Mouse (Mus musculus): ENCODE results near the gene Ube3a. TPM values are rescaled to one million over a fixed set of nuclear protein-coding genes. Genes with fewer than 3 reads are reported as not detected.

Ube3a gene
- polyA plus RNA-seq, 1 experiment: 114 TPM

DNA sequence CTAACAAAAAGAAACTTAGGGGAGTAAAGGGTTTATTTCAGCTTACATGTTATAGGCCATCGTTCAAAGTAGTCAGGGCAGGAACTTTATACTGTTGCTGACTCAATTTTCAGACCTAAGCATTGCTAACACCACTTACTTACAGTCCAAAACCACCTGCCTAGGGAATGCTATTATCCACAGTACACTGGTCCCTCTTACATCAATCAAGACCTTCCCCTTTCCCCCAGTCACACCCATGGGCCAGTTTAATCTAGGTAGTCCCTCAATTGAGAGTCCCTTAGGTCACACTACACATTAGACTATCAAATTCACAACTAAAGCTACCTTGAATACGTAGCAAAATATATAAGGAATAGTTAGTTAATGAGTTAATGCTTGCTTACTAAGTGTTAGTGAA, 24.8 kb downstream of the Ube3a start:
- no peaks in the 10 kb centered on the region for H3K4me1 ChIP-seq (ENCODE audit: control insufficient read depth, insufficient read depth, low read length)
- H3K36me3 ChIP-seq (ENCODE audit: control insufficient read depth, insufficient read depth, low read length, poor library complexity, severe bottlenecking): peaks cover 2% of the 10 kb centered on the region; the same call in 1 of the 2 replicates
- H3K27me3 ChIP-seq (ENCODE audit: control insufficient read depth, insufficient read depth, low read length, poor library complexity, severe bottlenecking): no peaks in the 10 kb centered on the region
- H3K9me3 ChIP-seq (replicated peaks; ENCODE audit: control insufficient read depth, insufficient read depth, low read length, poor library complexity, severe bottlenecking): no peaks in the 10 kb centered on the region
- no peak overlapping the region for H3K4me3 ChIP-seq (ENCODE audit: low read depth, low read length)
- no peak for TF ChIP-seq POLR2A (IDR thresholded peaks at IDR 0.05; ENCODE audit: insufficient read depth, low read length)
- no peak for TF ChIP-seq EP300 (IDR thresholded peaks at IDR 0.05; ENCODE audit: insufficient read depth, low read depth, low read length)
- TF ChIP-seq CTCF (IDR thresholded peaks at IDR 0.05; ENCODE audit: low read depth, low read length): no peak
- no peak overlapping the region for H3K9ac ChIP-seq (ENCODE audit: low read depth, poor library complexity, severe bottlenecking)
- no peak overlapping the region for H3K27ac ChIP-seq (ENCODE audit: insufficient read depth, low read length)

DNA sequence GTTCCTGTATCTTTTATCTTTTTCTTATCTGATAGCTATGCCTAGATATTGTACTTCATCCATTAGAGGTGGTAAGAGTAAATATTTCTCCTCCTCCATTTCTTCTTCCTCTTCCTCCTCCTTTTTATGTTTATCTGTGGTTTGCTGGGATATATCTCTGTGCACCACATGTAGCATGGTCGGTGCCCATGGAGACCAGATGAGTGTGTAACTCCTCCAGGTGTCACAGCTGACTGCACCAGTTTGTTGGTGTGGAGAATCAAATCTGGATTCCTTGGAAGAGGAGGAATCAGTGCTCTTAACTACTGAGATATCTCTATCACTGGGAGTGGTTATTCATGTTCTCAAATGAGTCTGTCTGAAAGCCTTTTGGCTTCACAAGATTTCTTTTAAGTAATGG, 37.0 kb downstream of the Ube3a start:
- no peak overlapping the region for H3K9ac ChIP-seq (ENCODE audit: low read depth, poor library complexity, severe bottlenecking)
- H3K4me3 ChIP-seq (ENCODE audit: low read depth, low read length): no peak overlapping the region
- H3K4me1 ChIP-seq (ENCODE audit: control insufficient read depth, insufficient read depth, low read length): no peaks in the 10 kb centered on the region
- H3K36me3 ChIP-seq (ENCODE audit: control insufficient read depth, insufficient read depth, low read length, poor library complexity, severe bottlenecking): no peaks in the 10 kb centered on the region
- H3K27ac ChIP-seq (ENCODE audit: insufficient read depth, low read length): no peak overlapping the region
- TF ChIP-seq POLR2A (IDR thresholded peaks at IDR 0.05; ENCODE audit: insufficient read depth, low read length) (no peak), EP300 (IDR thresholded peaks at IDR 0.05; ENCODE audit: insufficient read depth, low read depth, low read length) (no peak), CTCF (IDR thresholded peaks at IDR 0.05; ENCODE audit: low read depth, low read length) (no peak)
- no peaks in the 10 kb centered on the region for H3K9me3 ChIP-seq (replicated peaks; ENCODE audit: control insufficient read depth, insufficient read depth, low read length, poor library complexity, severe bottlenecking)
- H3K27me3 ChIP-seq (ENCODE audit: control insufficient read depth, insufficient read depth, low read length, poor library complexity, severe bottlenecking): no peaks in the 10 kb centered on the region

DNA sequence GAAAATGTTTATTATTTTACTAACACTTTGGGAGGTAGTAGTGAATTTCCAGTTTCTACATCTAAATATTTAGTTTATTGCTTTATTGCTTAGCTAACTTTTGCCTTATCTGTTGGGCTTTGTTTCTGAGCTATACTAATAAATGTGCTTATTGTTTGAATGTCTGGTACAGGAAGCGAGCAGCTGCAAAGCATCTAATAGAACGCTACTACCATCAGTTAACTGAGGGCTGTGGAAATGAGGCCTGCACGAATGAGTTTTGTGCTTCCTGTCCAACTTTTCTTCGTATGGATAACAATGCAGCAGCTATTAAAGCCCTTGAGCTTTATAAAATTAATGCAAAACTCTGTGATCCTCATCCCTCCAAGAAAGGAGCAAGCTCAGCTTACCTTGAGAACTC, 43.2 kb downstream of the Ube3a start:
- Histone ChIP-seq H3K27ac (ENCODE audit: insufficient read depth, low read length) (no peak overlapping the region), H3K27me3 (ENCODE audit: control insufficient read depth, insufficient read depth, low read length, poor library complexity, severe bottlenecking) (no peaks in the 10 kb centered on the region), H3K4me3 (ENCODE audit: low read depth, low read length) (no peak overlapping the region)

DNA sequence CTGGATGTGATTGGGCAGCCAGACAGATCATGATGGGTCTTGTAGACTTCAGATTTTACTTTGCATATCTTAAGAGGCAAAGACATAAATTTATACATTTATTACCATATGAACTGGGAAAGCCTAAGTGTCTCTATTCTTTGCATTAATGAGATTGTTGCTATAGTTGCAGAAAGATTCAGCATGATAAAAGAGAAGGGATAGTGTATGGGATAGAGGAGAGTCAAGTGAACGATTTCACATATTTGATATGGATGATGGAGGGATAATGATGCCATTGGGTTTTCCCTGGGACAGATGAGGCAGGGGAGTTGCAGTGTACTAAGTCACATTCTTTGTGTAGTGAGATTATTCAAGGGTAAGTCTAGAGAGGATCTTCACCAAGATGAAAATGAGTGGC, 84.0 kb downstream of the Ube3a start:
- Histone ChIP-seq H3K9me3 (replicated peaks; ENCODE audit: control insufficient read depth, insufficient read depth, low read length, poor library complexity, severe bottlenecking) (no peaks in the 10 kb centered on the region), H3K9ac (ENCODE audit: low read depth, poor library complexity, severe bottlenecking) (no peak overlapping the region), H3K4me3 (ENCODE audit: low read depth, low read length) (no peak overlapping the region), H3K4me1 (ENCODE audit: control insufficient read depth, insufficient read depth, low read length) (no peaks in the 10 kb centered on the region), H3K27ac (ENCODE audit: insufficient read depth, low read length) (no peak overlapping the region), H3K36me3 (ENCODE audit: control insufficient read depth, insufficient read depth, low read length, poor library complexity, severe bottlenecking) (no peaks in the 10 kb centered on the region; the same call in 1 of the 2 replicates), H3K27me3 (ENCODE audit: control insufficient read depth, insufficient read depth, low read length, poor library complexity, severe bottlenecking) (no peaks in the 10 kb centered on the region)
- TF ChIP-seq CTCF (IDR thresholded peaks at IDR 0.05; ENCODE audit: low read depth, low read length) (no peak), POLR2A (IDR thresholded peaks at IDR 0.05; ENCODE audit: insufficient read depth, low read length) (no peak), EP300 (IDR thresholded peaks at IDR 0.05; ENCODE audit: insufficient read depth, low read depth, low read length) (no peak)

More for the DNA sequence above, 43.2 kb downstream of the Ube3a start:
- H3K36me3 ChIP-seq (ENCODE audit: control insufficient read depth, insufficient read depth, low read length, poor library complexity, severe bottlenecking): peaks cover 11% of the 10 kb centered on the region
- no peaks in the 10 kb centered on the region for H3K4me1 ChIP-seq (ENCODE audit: control insufficient read depth, insufficient read depth, low read length)
- no peak overlapping the region for H3K9ac ChIP-seq (ENCODE audit: low read depth, poor library complexity, severe bottlenecking)
- no peaks in the 10 kb centered on the region for H3K9me3 ChIP-seq (replicated peaks; ENCODE audit: control insufficient read depth, insufficient read depth, low read length, poor library complexity, severe bottlenecking)
- TF ChIP-seq CTCF (IDR thresholded peaks at IDR 0.05; ENCODE audit: low read depth, low read length): no peak

DNA sequence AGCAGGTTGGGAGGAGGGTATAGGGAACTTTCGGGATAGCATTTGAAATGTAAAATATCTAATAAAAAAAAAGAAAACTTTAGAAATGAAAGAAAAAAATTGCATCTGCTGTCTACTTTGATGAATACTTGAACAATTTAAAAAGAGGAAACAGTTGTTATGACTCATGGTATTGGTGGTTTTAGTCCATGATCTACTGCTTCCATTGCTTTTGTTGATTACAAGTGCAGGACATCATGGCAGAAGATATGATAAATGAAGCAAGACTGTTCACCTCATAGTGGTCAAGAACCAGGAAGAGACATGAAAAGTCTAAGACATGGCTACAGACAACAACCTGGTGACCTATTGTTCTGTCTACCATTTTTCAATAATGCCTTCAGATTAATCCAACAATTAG, 94.2 kb downstream of the Ube3a start:
- no peak overlapping the region for H3K9ac ChIP-seq (ENCODE audit: low read depth, poor library complexity, severe bottlenecking)
- no peaks in the 10 kb centered on the region for H3K36me3 ChIP-seq (ENCODE audit: control insufficient read depth, insufficient read depth, low read length, poor library complexity, severe bottlenecking)
- no peak overlapping the region for H3K4me3 ChIP-seq (ENCODE audit: low read depth, low read length)
- TF ChIP-seq EP300 (IDR thresholded peaks at IDR 0.05; ENCODE audit: insufficient read depth, low read depth, low read length): no peak
- no peak for TF ChIP-seq POLR2A (IDR thresholded peaks at IDR 0.05; ENCODE audit: insufficient read depth, low read length)
- no peak for TF ChIP-seq CTCF (IDR thresholded peaks at IDR 0.05; ENCODE audit: low read depth, low read length)
- H3K9me3 ChIP-seq (replicated peaks; ENCODE audit: control insufficient read depth, insufficient read depth, low read length, poor library complexity, severe bottlenecking): no peaks in the 10 kb centered on the region
- H3K27ac ChIP-seq (ENCODE audit: insufficient read depth, low read length): no peak overlapping the region
- no peaks in the 10 kb centered on the region for H3K4me1 ChIP-seq (ENCODE audit: control insufficient read depth, insufficient read depth, low read length)
- no peaks in the 10 kb centered on the region for H3K27me3 ChIP-seq (ENCODE audit: control insufficient read depth, insufficient read depth, low read length, poor library complexity, severe bottlenecking)
